Mouse (Mus musculus): ENCODE data around the gene Fstl4. TPM values are rescaled to one million over a fixed set of nuclear protein-coding genes. Genes with fewer than 3 reads are reported as not detected.
A peak's percentile ranks its signal among the peaks of the same experiment; 100 is the strongest.

Gene Fstl4
- polyA plus RNA-seq, 1 experiment from 2014 or later: 6.3 TPM

DNA sequence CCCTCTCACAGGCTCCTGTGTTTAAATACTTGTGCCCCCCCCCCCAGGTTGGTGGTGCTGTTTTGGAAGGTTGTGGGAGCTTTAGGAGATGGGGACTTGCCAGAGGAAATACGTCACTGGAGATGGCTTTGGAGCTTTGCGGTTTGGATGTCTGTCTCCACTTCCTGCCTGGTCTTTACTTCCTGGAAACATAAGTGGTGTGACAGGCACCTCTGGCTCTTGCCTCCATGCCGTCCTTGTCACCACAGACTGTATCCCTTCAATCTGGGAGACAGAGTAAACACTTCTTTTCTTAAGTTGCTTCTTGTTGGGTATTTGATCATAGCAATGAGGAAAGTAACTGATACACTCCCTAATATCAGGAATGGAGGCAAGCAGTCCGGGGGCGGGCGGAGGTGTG is 14.4 kb upstream of the Fstl4 start:
- ATAC-seq (ENCODE audit: insufficient number of reproducible peaks, insufficient read depth, low FRiP score, low read depth): no peak
- Histone ChIP-seq H3K27me3 (ENCODE audit: control insufficient read depth, insufficient read depth, low read length) (no peaks in the 10 kb centered on the region), H3K9ac (ENCODE audit: low read length) (no peak overlapping the region), H3K4me1 (ENCODE audit: control insufficient read depth in 2 of 2, insufficient read depth in 2 of 2, low read length in 2 of 2) (peaks cover 7 to 9% of the 10 kb centered on the region in 2 experiments), H3K4me2 (ENCODE audit: low read length) (no peak overlapping the region), H3K36me3 (ENCODE audit: control insufficient read depth, insufficient read depth, low read length) (no peaks in the 10 kb centered on the region), H3K9me3 (ENCODE audit: control insufficient read depth, low read length) (no peaks in the 10 kb centered on the region), H3K27ac (replicated peaks in 1 of 2; ENCODE audit: control insufficient read depth in 1 of 2, insufficient read depth in 1 of 2, low read depth in 2 of 2, low read length in 2 of 2) (no peak overlapping the region), H3K4me3 (ENCODE audit: control insufficient read depth in 1 of 2, insufficient read depth in 1 of 2, low read depth in 1 of 2, low read length in 2 of 2) (no peak overlapping the region)
- 71% methylated on average over 6 of the region's 6 CpGs for WGBS

GRCm38 (mm10) chr11:52752524-52752923 is 11.9 kb upstream of the Fstl4 start:
- H3K27ac ChIP-seq (replicated peaks in 1 of 2; ENCODE audit: control insufficient read depth in 1 of 2, insufficient read depth in 1 of 2, low read depth in 2 of 2, low read length in 2 of 2): no peak overlapping the region
- H3K4me3 ChIP-seq (ENCODE audit: control insufficient read depth in 1 of 2, insufficient read depth in 1 of 2, low read depth in 1 of 2, low read length in 2 of 2): no peak overlapping the region
- H3K9ac ChIP-seq (ENCODE audit: low read length): no peak overlapping the region
- no peaks in the 10 kb centered on the region; a peak in 1 of 4 replicates for H3K4me1 ChIP-seq (ENCODE audit: control insufficient read depth in 2 of 2, insufficient read depth in 2 of 2, low read length in 2 of 2)
- H3K36me3 ChIP-seq (ENCODE audit: control insufficient read depth, insufficient read depth, low read length): no peaks in the 10 kb centered on the region
- no peak overlapping the region for H3K4me2 ChIP-seq (ENCODE audit: low read length)
- no peaks in the 10 kb centered on the region for H3K27me3 ChIP-seq (ENCODE audit: control insufficient read depth, insufficient read depth, low read length)
- H3K9me3 ChIP-seq (ENCODE audit: control insufficient read depth, low read length): no peaks in the 10 kb centered on the region
- WGBS: 82% methylated on average over 12 of the region's 12 CpGs
- no peak for ATAC-seq (ENCODE audit: insufficient number of reproducible peaks, insufficient read depth, low FRiP score, low read depth)

- Histone ChIP-seq H3K4me1 (ENCODE audit: control insufficient read depth in 2 of 2, insufficient read depth in 2 of 2, low read length in 2 of 2) (no peaks in the 10 kb centered on the region), H3K9ac (ENCODE audit: low read length) (no peak overlapping the region), H3K27me3 (ENCODE audit: control insufficient read depth, insufficient read depth, low read length) (no peaks in the 10 kb centered on the region), H3K27ac (replicated peaks in 1 of 2; ENCODE audit: control insufficient read depth in 1 of 2, insufficient read depth in 1 of 2, low read depth in 2 of 2, low read length in 2 of 2) (no peak overlapping the region), H3K4me3 (ENCODE audit: control insufficient read depth in 1 of 2, insufficient read depth in 1 of 2, low read depth in 1 of 2, low read length in 2 of 2) (no peak overlapping the region), H3K9me3 (ENCODE audit: control insufficient read depth, low read length) (no peaks in the 10 kb centered on the region), H3K36me3 (ENCODE audit: control insufficient read depth, insufficient read depth, low read length) (no peaks in the 10 kb centered on the region), H3K4me2 (ENCODE audit: low read length) (no peak overlapping the region)
- 61% methylated on average over 4 of the region's 4 CpGs for WGBS
- no peak for ATAC-seq (ENCODE audit: insufficient number of reproducible peaks, insufficient read depth, low FRiP score, low read depth)
Measured at GRCm38 (mm10) chr11:52753261-52753660, 11.2 kb upstream of the Fstl4 start.

- Histone ChIP-seq H3K36me3 (ENCODE audit: control insufficient read depth, insufficient read depth, low read length) (no peaks in the 10 kb centered on the region), H3K27me3 (ENCODE audit: control insufficient read depth, insufficient read depth, low read length) (peaks cover 34% of the 10 kb centered on the region), H3K4me2 (ENCODE audit: low read length) (no peak overlapping the region), H3K4me1 (ENCODE audit: control insufficient read depth in 2 of 2, insufficient read depth in 2 of 2, low read length in 2 of 2) (peaks cover 3 to 7% of the 10 kb centered on the region in 2 experiments; a peak in 2 of 4 replicates), H3K9ac (ENCODE audit: low read length) (no peak overlapping the region), H3K4me3 (ENCODE audit: control insufficient read depth in 1 of 2, insufficient read depth in 1 of 2, low read depth in 1 of 2, low read length in 2 of 2) (no peak overlapping the region), H3K9me3 (ENCODE audit: control insufficient read depth, low read length) (no peaks in the 10 kb centered on the region), H3K27ac (replicated peaks in 1 of 2; ENCODE audit: control insufficient read depth in 1 of 2, insufficient read depth in 1 of 2, low read depth in 2 of 2, low read length in 2 of 2) (no peak overlapping the region)
- 71% methylated on average over 1 of the region's 1 CpGs for WGBS
- ATAC-seq (ENCODE audit: insufficient number of reproducible peaks, insufficient read depth, low FRiP score, low read depth): no peak
Measured at GRCm38 (mm10) chr11:52761800-52762199, 2.6 kb upstream of the Fstl4 start.

GRCm38 (mm10) chr11:52764894-52765677 is 652 bp downstream of the Fstl4 start:
- Histone ChIP-seq H3K27me3 (ENCODE audit: control insufficient read depth, insufficient read depth, low read length) (peaks cover 43% of the 10 kb centered on the region), H3K4me2 (ENCODE audit: low read length) (peak overlapping the region; percentile 97), H3K9me3 (ENCODE audit: control insufficient read depth, low read length) (no peaks in the 10 kb centered on the region), H3K4me1 (ENCODE audit: control insufficient read depth in 2 of 2, insufficient read depth in 2 of 2, low read length in 2 of 2) (peaks cover 3 to 7% of the 10 kb centered on the region in 2 experiments; a peak in 2 of 4 replicates), H3K27ac (replicated peaks in 1 of 2; ENCODE audit: control insufficient read depth in 1 of 2, insufficient read depth in 1 of 2, low read depth in 2 of 2, low read length in 2 of 2) (peak overlapping the region in 1 of 2 experiments; percentile 53; a peak in 1 of 4 replicates), H3K36me3 (ENCODE audit: control insufficient read depth, insufficient read depth, low read length) (no peaks in the 10 kb centered on the region), H3K4me3 (ENCODE audit: control insufficient read depth in 1 of 2, insufficient read depth in 1 of 2, low read depth in 1 of 2, low read length in 2 of 2) (peak overlapping the region; percentile 66 to 70), H3K9ac (ENCODE audit: low read length) (peak overlapping the region; percentile 77)
- no peak for ATAC-seq (ENCODE audit: insufficient number of reproducible peaks, insufficient read depth, low FRiP score, low read depth)
- WGBS: under 1% methylated on average over 53 of the region's 53 CpGs

DNA sequence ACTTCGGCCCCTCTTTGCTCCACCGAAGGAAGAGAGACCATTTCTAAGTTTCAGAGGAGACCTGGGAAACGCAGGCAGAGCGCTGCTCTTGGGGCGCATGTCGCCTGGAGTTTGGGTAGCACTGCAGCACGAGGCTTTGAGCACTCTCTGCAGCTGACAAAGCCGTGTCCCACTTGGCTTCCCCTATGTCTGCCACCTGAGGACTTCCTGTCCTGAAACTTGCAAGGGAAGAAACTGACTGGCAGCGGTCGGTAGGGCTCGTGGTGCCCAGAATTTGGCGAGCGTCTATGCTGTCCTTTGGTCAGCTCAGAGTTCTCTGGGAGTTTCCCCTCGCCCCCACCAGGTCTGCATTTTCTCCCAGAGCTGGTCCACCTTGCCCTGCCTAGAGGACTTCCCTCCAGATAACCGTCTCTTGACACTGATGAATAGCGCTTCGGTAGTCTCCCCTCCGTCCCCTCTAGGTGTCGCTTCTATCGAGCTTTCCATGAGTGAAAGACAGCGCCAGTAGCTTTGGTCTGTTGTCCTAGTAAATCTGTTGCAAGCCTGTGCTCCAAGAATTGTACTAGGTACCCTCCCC is 1.3 kb downstream of the Fstl4 start:
- Histone ChIP-seq H3K9me3 (ENCODE audit: control insufficient read depth, low read length) (no peaks in the 10 kb centered on the region), H3K36me3 (ENCODE audit: control insufficient read depth, insufficient read depth, low read length) (no peaks in the 10 kb centered on the region), H3K27me3 (ENCODE audit: control insufficient read depth, insufficient read depth, low read length) (peaks cover 43% of the 10 kb centered on the region), H3K4me2 (ENCODE audit: low read length) (peak overlapping the region; percentile 97), H3K9ac (ENCODE audit: low read length) (peak overlapping the region; percentile 77), H3K27ac (replicated peaks in 1 of 2; ENCODE audit: control insufficient read depth in 1 of 2, insufficient read depth in 1 of 2, low read depth in 2 of 2, low read length in 2 of 2) (no peak overlapping the region), H3K4me3 (ENCODE audit: control insufficient read depth in 1 of 2, insufficient read depth in 1 of 2, low read depth in 1 of 2, low read length in 2 of 2) (peak overlapping the region; percentile 66 to 70), H3K4me1 (ENCODE audit: control insufficient read depth in 2 of 2, insufficient read depth in 2 of 2, low read length in 2 of 2) (peaks cover 3 to 7% of the 10 kb centered on the region in 2 experiments; a peak in 2 of 4 replicates)
- WGBS: 1% methylated on average over 21 of the region's 21 CpGs
- no peak for ATAC-seq (ENCODE audit: insufficient number of reproducible peaks, insufficient read depth, low FRiP score, low read depth)

GRCm38 (mm10) chr11:52767921-52768320 is 3.5 kb downstream of the Fstl4 start:
- Histone ChIP-seq H3K27me3 (ENCODE audit: control insufficient read depth, insufficient read depth, low read length) (peaks cover 38% of the 10 kb centered on the region), H3K36me3 (ENCODE audit: control insufficient read depth, insufficient read depth, low read length) (no peaks in the 10 kb centered on the region), H3K9me3 (ENCODE audit: control insufficient read depth, low read length) (no peaks in the 10 kb centered on the region), H3K9ac (ENCODE audit: low read length) (no peak overlapping the region), H3K27ac (replicated peaks in 1 of 2; ENCODE audit: control insufficient read depth in 1 of 2, insufficient read depth in 1 of 2, low read depth in 2 of 2, low read length in 2 of 2) (no peak overlapping the region), H3K4me2 (ENCODE audit: low read length) (no peak overlapping the region), H3K4me3 (ENCODE audit: control insufficient read depth in 1 of 2, insufficient read depth in 1 of 2, low read depth in 1 of 2, low read length in 2 of 2) (no peak overlapping the region), H3K4me1 (ENCODE audit: control insufficient read depth in 2 of 2, insufficient read depth in 2 of 2, low read length in 2 of 2) (peaks cover 3 to 7% of the 10 kb centered on the region in 2 experiments; a peak in 2 of 4 replicates)
- ATAC-seq (ENCODE audit: insufficient number of reproducible peaks, insufficient read depth, low FRiP score, low read depth): no peak
- 73% methylated on average over 3 of the region's 3 CpGs for WGBS
